Mouse (Mus musculus) intestine, postnatal 0 days (tissue): ENCODE measurements around the gene Eif4a2. TPM values are rescaled to one million over a fixed set of nuclear protein-coding genes. Genes with fewer than 3 reads are reported as not detected.

Source experiments
- ATAC-seq: fragments of 200-750 bp; cut with Nextera tagmentation; 2 replicates; pipeline ENCODE4 v1.8.0; 2017; ENCODE audit warnings: mild to moderate bottlenecking, moderate TSS enrichment, moderate library complexity
- H3K27ac ChIP-seq: fragments of 300-500 bp; sonication (generic); 2 replicates; pipeline ENCODE4 v1.5.1; 2014; ENCODE audit warnings: mild to moderate bottlenecking, low read depth, low read length, moderate library complexity
- H3K27me3 ChIP-seq: fragments of 300-500 bp; sonication (generic); replicated peaks from 2 replicates; pipeline ENCODE4 v1.6.1; 2014; ENCODE audit warnings: low read length, mixed read lengths; ENCODE audit not compliant: control insufficient read depth, insufficient read depth
- H3K36me3 ChIP-seq: fragments of 300-500 bp; sonication (generic); 2 replicates; pipeline ENCODE4 v1.6.1; 2014; ENCODE audit warnings: mild to moderate bottlenecking, moderate library complexity; ENCODE audit not compliant: control insufficient read depth, insufficient read depth
- H3K4me1 ChIP-seq: fragments of 300-500 bp; sonication (generic); replicated peaks from 2 replicates; pipeline ENCODE4 v1.6.1; 2014; ENCODE audit warnings: antibody characterized with exemption, low read length, mixed read lengths; ENCODE audit not compliant: control insufficient read depth, insufficient read depth
- H3K4me2 ChIP-seq: fragments of 300-500 bp; sonication (generic); replicated peaks from 2 replicates; pipeline ENCODE4 v1.6.1; 2014; ENCODE audit warnings: low read depth, mild to moderate bottlenecking, moderate library complexity
- H3K4me3 ChIP-seq: fragments of 300-500 bp; sonication (generic); 2 replicates; pipeline ENCODE4 v1.5.1; 2014; ENCODE audit warnings: low read depth, low read length
- H3K9ac ChIP-seq: fragments of 300-500 bp; sonication (generic); 2 replicates; pipeline ENCODE4 v1.6.1; 2014; ENCODE audit warnings: mild to moderate bottlenecking, low read depth, low read length
- H3K9me3 ChIP-seq: fragments of 300-500 bp; sonication (generic); 2 replicates; pipeline ENCODE4 v1.6.1; 2016; ENCODE audit warnings: mixed run types; ENCODE audit not compliant: control insufficient read depth
- CTCF ChIP-seq: sonication (generic); IDR thresholded peaks from 2 replicates; pipeline ENCODE4 v1.5.1; 2016; ENCODE audit warnings: low read depth, mild to moderate bottlenecking, control low read depth, antibody characterized with exemption, moderate library complexity
- WGBS: fragments of 180-500 bp; shearing (Covaris S2); extraction: QIAGEN DNeasy Blood & Tissue Kit; methylation state at CpG from one replicate; pipeline ENCODE4 v1.1.7; 2014; 5-methylcytosine and 5-hydroxymethylcytosine counted together
- polyA plus RNA-seq: library from polyadenylated mRNA; unstranded; fragments of >200 nt; fragmentation: Nextera tagmentation; extraction: Ambion mirVana; gene quantifications from 2 replicates; pipeline ENCODE4 v1.2.1, GENCODE M21; 2015

Eif4a2 gene
- polyA plus RNA-seq, 1 experiment from 2014 or later: 101 TPM

DNA sequence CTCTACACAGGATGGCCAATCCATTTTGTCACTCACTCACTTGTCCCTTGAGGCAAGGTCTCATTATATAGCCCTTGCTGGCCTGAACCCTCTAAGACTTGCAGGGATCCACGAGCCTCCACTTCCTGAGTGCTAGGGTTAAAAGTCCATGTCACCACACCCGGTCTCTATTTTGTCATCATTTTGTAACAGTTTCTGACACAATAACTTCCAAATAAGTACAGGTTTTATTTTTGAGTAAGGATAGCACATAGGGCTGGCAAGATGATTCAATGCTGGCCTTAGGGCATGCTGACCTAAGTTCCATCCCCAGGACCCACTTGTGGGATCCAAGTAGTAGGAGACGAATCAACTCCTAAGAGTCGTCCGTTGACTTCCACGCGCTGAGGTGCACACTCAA lies 1.1 kb upstream of the Eif4a2 start:
- Histone ChIP-seq H3K36me3 (peaks cover 23% of the 10 kb centered on the region; the same call in 1 of the 2 replicates), H3K4me2 (peak overlapping the region; percentile 76), H3K4me3 (peak overlapping the region; percentile 97; the same call in 1 of the 2 replicates), H3K9ac (no peak overlapping the region), H3K9me3 (no peaks in the 10 kb centered on the region), H3K27ac (peak overlapping the region; percentile 41; the same call in 1 of the 2 replicates), H3K4me1 (no peaks in the 10 kb centered on the region), H3K27me3 (no peaks in the 10 kb centered on the region)
- ATAC-seq: no peak
- 47% methylated on average over 7 of the region's 7 CpGs for WGBS
- no peak for TF ChIP-seq CTCF

DNA sequence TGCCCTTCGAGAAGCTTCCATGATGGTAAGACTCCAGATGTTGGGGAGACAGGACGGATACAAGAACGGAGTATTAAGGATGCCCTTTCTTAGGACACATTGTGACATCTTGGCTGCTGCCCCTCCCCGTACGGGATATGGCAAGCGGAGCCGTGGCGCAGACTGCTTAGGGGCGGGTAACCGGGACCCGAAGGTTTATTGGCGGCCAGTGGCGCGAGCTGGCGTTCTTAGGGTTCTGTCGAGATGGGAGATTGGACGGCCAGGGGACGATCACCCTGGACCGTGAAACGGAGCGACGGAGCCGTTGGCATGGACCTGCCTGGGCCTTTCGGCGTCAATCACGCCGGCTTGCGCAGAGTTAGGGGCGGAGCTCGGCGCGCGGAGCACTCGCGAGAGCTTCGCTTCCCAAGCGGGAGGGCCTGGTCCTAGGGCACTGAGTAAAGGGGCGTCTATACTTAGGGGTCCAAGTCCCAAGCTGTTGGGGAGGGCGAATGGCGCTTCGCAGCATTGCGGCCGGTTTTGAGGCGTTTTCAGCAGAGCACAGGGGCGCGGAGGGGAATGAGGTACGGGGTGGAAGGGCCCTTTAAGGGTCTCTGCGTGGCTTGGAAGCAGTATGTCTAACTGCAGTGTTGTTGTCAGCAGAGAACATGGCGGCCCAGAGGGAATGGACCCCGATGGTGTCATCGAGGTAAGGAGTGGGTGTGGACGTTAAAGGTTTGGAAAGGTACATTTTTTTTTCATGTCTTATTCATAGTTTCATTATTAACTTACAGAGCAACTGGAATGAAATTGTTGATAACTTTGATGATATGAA lies 909 bp downstream of the Eif4a2 start:
- Histone ChIP-seq H3K27ac (peak overlapping the region; percentile 97), H3K4me3 (peak overlapping the region; percentile 97), H3K27me3 (no peaks in the 10 kb centered on the region), H3K4me1 (no peaks in the 10 kb centered on the region), H3K9me3 (no peaks in the 10 kb centered on the region), H3K9ac (peak overlapping the region; percentile 100), H3K36me3 (peaks cover 42% of the 10 kb centered on the region), H3K4me2 (peak overlapping the region; percentile 76)
- no peak for TF ChIP-seq CTCF
- peak; percentile 76 for ATAC-seq
- WGBS: under 1% methylated on average over 52 of the region's 52 CpGs

- Histone ChIP-seq H3K4me1 (no peaks in the 10 kb centered on the region), H3K9ac (peak overlapping the region; percentile 100), H3K4me3 (peak overlapping the region; percentile 97), H3K4me2 (peak overlapping the region; percentile 76), H3K9me3 (no peaks in the 10 kb centered on the region), H3K36me3 (peaks cover 45% of the 10 kb centered on the region), H3K27ac (no peak overlapping the region), H3K27me3 (no peaks in the 10 kb centered on the region)
- no peak for ATAC-seq
- 1% methylated on average over 5 of the region's 5 CpGs for WGBS
- TF ChIP-seq CTCF: no peak
These were observed 1.7 kb downstream of the Eif4a2 start for GRCm38 (mm10) chr16:23108943-23109342.

DNA sequence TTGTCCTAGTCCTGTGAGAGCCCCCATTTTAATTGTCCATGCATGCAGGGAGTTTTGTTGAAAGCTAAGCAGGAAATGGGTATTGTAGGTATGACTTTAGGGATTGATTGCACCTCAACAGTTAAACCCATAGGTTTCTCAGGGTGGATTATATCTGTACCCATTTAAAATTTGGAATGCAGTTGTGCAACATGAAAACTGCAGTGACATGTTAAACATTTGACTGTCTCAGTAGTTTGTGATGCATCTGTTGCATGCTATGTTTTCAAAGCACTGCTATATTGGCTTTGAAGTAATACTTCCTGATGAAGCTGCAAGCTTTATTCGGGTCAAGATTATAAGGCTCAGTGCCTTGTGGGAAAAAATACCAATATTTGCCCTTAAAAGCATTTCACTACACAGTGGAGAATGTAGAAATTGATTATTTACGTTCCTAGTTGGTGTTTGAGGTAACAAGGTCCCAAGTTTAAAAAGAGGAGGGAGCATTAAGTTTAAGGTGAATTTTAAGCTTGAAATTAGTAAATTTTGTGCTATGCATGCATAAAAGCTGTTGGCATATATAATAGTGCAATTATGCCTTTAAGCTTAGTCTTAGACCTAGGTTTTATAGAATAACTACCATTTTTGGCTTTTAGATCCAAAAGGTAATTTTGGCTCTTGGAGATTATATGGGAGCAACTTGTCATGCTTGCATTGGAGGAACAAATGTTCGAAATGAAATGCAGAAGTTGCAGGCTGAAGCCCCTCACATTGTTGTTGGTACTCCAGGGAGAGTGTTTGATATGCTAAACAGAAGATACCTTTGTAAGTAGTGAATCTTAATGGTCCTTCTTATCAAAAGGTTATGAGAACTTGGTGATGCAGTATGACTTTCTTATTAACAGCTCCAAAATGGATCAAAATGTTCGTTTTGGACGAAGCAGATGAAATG lies 2.4 kb downstream of the Eif4a2 start:
- 27% methylated on average over 5 of the region's 5 CpGs for WGBS
- H3K27ac ChIP-seq: no peak overlapping the region
- H3K4me3 ChIP-seq: peak overlapping the region; percentile 97
- no peak for TF ChIP-seq CTCF
- peaks cover 52% of the 10 kb centered on the region for H3K36me3 ChIP-seq
- ATAC-seq: no peak
- peak overlapping the region; percentile 100 for H3K9ac ChIP-seq
- no peaks in the 10 kb centered on the region for H3K4me1 ChIP-seq
- no peaks in the 10 kb centered on the region for H3K27me3 ChIP-seq
- H3K9me3 ChIP-seq: no peaks in the 10 kb centered on the region
- peak overlapping the region; percentile 76 for H3K4me2 ChIP-seq

- Histone ChIP-seq H3K9me3 (no peaks in the 10 kb centered on the region), H3K4me3 (no peak overlapping the region), H3K27ac (no peak overlapping the region), H3K4me1 (no peaks in the 10 kb centered on the region), H3K36me3 (peaks cover 62% of the 10 kb centered on the region), H3K27me3 (no peaks in the 10 kb centered on the region), H3K4me2 (no peak overlapping the region), H3K9ac (no peak overlapping the region)
- WGBS: 66% methylated on average over 12 of the region's 12 CpGs
- ATAC-seq: no peak
- no peak for TF ChIP-seq CTCF
These were observed 5.1 kb downstream of the Eif4a2 start for GRCm38 (mm10) chr16:23112348-23112747.

DNA sequence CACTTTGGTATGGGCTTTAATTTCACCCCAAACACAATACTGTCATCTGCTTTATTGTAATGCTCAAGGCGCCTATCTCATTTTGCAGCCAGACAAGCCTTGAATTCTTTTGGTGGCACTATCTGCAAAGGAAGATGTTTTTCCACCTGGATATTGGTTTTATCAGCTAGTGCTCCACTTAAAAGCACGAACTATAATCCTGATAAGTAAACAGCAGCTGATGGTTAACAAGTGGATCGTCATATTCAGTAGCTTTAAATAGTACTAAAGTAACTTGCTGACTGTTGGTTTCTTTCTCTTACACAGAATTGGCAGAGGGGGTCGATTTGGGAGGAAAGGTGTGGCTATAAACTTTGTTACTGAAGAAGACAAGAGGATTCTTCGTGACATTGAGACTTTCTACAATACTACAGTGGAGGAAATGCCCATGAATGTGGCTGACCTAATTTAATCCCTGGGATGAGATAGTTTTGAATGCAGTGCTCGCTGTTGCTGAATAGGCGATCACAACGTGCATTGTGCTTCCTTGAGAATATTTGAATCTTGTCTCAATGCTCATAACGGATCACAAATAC lies 5.7 kb downstream of the Eif4a2 start:
- no peaks in the 10 kb centered on the region for H3K9me3 ChIP-seq
- no peaks in the 10 kb centered on the region for H3K27me3 ChIP-seq
- no peak overlapping the region for H3K9ac ChIP-seq
- TF ChIP-seq CTCF: no peak
- no peak overlapping the region for H3K4me2 ChIP-seq
- no peak for ATAC-seq
- no peaks in the 10 kb centered on the region for H3K4me1 ChIP-seq
- H3K27ac ChIP-seq: no peak overlapping the region
- 32% methylated on average over 9 of the region's 9 CpGs for WGBS
- peaks cover 66% of the 10 kb centered on the region for H3K36me3 ChIP-seq
- H3K4me3 ChIP-seq: no peak overlapping the region
